Mouse (Mus musculus) granulocyte monocyte progenitor cell, adult 5-6 weeks (primary cell): ENCODE results near the gene D130043K22Rik. TPM values are rescaled to one million over a fixed set of nuclear protein-coding genes. Genes with fewer than 3 reads are reported as not detected.

Source experiments
- ATAC-seq: replicated peaks from 2 replicates; pipeline ENCODE4 v1.8.0; 2016; ENCODE audit warnings: mild to moderate bottlenecking, moderate TSS enrichment, inconsistent platforms; ENCODE audit not compliant: poor library complexity, severe bottlenecking
- total RNA-seq, 2 experiments: library from RNA; stranded (forward) in 1 of 2; stranded (reverse) in 1 of 2; fragments of 200-712, 200-1000 nt in 1 of 2; fragments of >200 nt in 1 of 2; fragmentation: Nextera tagmentation in 1 of 2; gene quantifications; 2 replicates each; pipeline ENCODE4 v1.2.3; 2014 to 2017

D130043K22Rik gene
- total RNA-seq (2014; fragmentation: Nextera tagmentation) (not detected in 2 replicates), total RNA-seq (2017) (not detected in 2 replicates)

GRCm38 (mm10) chr13:24844983-24845955 lies at the start of gene D130043K22Rik:
Gene D130043K22Rik (plus strand): TSS chr13:24845135.
- ATAC-seq, result peak; percentile 63

- no peak for ATAC-seq
These were observed 46.2 kb upstream of the D130043K22Rik start for GRCm38 (mm10) chr13:24798686-24799085.

- no peak for ATAC-seq
These were observed 45.6 kb upstream of the D130043K22Rik start for GRCm38 (mm10) chr13:24799378-24799777.

GRCm38 (mm10) chr13:24799925-24800673 lies 44.8 kb upstream of the D130043K22Rik start:
- ATAC-seq, result peak; percentile 4

- ATAC-seq, result peak; percentile 77
These were observed 44.1 kb upstream of the D130043K22Rik start for GRCm38 (mm10) chr13:24800674-24801307.

GRCm38 (mm10) chr13:24801308-24801921 lies 43.5 kb upstream of the D130043K22Rik start, which contains the start of gene BC005537:
Gene BC005537 (plus strand): TSS chr13:24801657.
- peak; percentile 60 for ATAC-seq

GRCm38 (mm10) chr13:24802131-24802691 lies 42.7 kb upstream of the D130043K22Rik start:
- ATAC-seq, result peak; percentile 40

- ATAC-seq, result no peak
These were observed 41.7 kb upstream of the D130043K22Rik start for GRCm38 (mm10) chr13:24803196-24803595.

GRCm38 (mm10) chr13:24806079-24806478 lies 38.9 kb upstream of the D130043K22Rik start:
- no peak for ATAC-seq

- no peak for ATAC-seq
These were observed 32.4 kb upstream of the D130043K22Rik start for GRCm38 (mm10) chr13:24812521-24812920.

GRCm38 (mm10) chr13:24814616-24815015 lies 30.3 kb upstream of the D130043K22Rik start:
- no peak for ATAC-seq

GRCm38 (mm10) chr13:24816125-24817092 lies 28.5 kb upstream of the D130043K22Rik start:
- ATAC-seq, result peak; percentile 28

GRCm38 (mm10) chr13:24819931-24820330 lies 25.0 kb upstream of the D130043K22Rik start:
- no peak for ATAC-seq

GRCm38 (mm10) chr13:24822663-24823343 lies 22.1 kb upstream of the D130043K22Rik start:
- no peak for ATAC-seq

GRCm38 (mm10) chr13:24824647-24825046 lies 20.3 kb upstream of the D130043K22Rik start:
- no peak for ATAC-seq

- ATAC-seq, result no peak
These were observed 19.3 kb upstream of the D130043K22Rik start for GRCm38 (mm10) chr13:24825587-24825986.

GRCm38 (mm10) chr13:24826116-24826515 lies 18.8 kb upstream of the D130043K22Rik start:
- no peak for ATAC-seq
